Mouse (Mus musculus) fibroblast of lung, adult 2 months (primary cell): ENCODE measurements around the gene Ctf2.
"Not testable (repeated sequence)": the region's sequence is repeated elsewhere in the genome, so short reads cannot be mapped to it uniquely, and the experiment has no call there.

Source experiments
- DNase-seq: peaks from one replicate; pipeline ENCODE4 v3.0.0-alpha.2; 2011; ENCODE audit warnings: low read depth

Ctf2 gene

GRCm38 (mm10) chr7:127712461-127713385, 19.2 kb downstream of the Ctf2 start, which contains the start of gene Ctf1:
Gene Ctf1 (plus strand): TSS chr7:127712736.
- DNase-seq = peak; percentile 72

- DNase-seq = peak; percentile 44
These were observed 20.5 kb downstream of the Ctf2 start for GRCm38 (mm10) chr7:127711456-127711855.

GRCm38 (mm10) chr7:127711031-127711430, 20.9 kb downstream of the Ctf2 start:
- DNase-seq = no peak

- DNase-seq = no peak
These were observed 22.5 kb downstream of the Ctf2 start for GRCm38 (mm10) chr7:127709261-127709979.

- peak; percentile 60 for DNase-seq
These were observed 23.5 kb downstream of the Ctf2 start, which contains the start of gene Bcl7c for GRCm38 (mm10) chr7:127708207-127709078. Gene Bcl7c (minus strand): TSS chr7:127708933.

GRCm38 (mm10) chr7:127707957-127708206, 24.1 kb downstream of the Ctf2 start:
- no peak for DNase-seq

- no peak for DNase-seq
These were observed 24.7 kb downstream of the Ctf2 start for GRCm38 (mm10) chr7:127707045-127707956.

- no peak for DNase-seq
These were observed 26.3 kb downstream of the Ctf2 start for GRCm38 (mm10) chr7:127705706-127706105.

GRCm38 (mm10) chr7:127704598-127704997, 27.4 kb downstream of the Ctf2 start:
- no peak for DNase-seq

- no peak for DNase-seq
These were observed 28.3 kb downstream of the Ctf2 start for GRCm38 (mm10) chr7:127703561-127704178.

- DNase-seq = no peak
These were observed 31.1 kb downstream of the Ctf2 start for GRCm38 (mm10) chr7:127700712-127701331.

- DNase-seq = no peak
These were observed 33.0 kb downstream of the Ctf2 start for GRCm38 (mm10) chr7:127698986-127699385.

- DNase-seq = not testable (repeated sequence)
These were observed 38.2 kb downstream of the Ctf2 start for GRCm38 (mm10) chr7:127693730-127694129.

- no peak for DNase-seq
These were observed 38.7 kb downstream of the Ctf2 start for GRCm38 (mm10) chr7:127693290-127693689.

- peak; percentile 97 for DNase-seq
These were observed 40.6 kb downstream of the Ctf2 start for GRCm38 (mm10) chr7:127691221-127691989.

- DNase-seq = no peak
These were observed 42.2 kb downstream of the Ctf2 start for GRCm38 (mm10) chr7:127689626-127690280.

- DNase-seq = peak; percentile 20
These were observed 43.0 kb downstream of the Ctf2 start for GRCm38 (mm10) chr7:127688935-127689334.

- no peak for DNase-seq
These were observed 45.1 kb downstream of the Ctf2 start for GRCm38 (mm10) chr7:127686740-127687449.
